ENCODE assay signal across 8 mouse cellular contexts in genomic region chr10:50592355-50593293, GRCm38 (mm10). TPM values are rescaled to one million over a fixed set of nuclear protein-coding genes. Genes with fewer than 3 reads are reported as not detected.
A peak's percentile ranks its signal among the peaks of the same experiment; 100 is the strongest.
DNase-seq lines count a peak whose midpoint lies in the region; ATAC-seq lines count a peak whose summit lies in the region.

Gene Ascc3, plus strand, starts transcription at chr10:50592669.

- no peaks in the 10 kb centered on the region for H3K27me3 ChIP-seq in hindbrain, embryonic 15.5 days

- ATAC-seq in hindbrain, embryonic 15.5 days (ENCODE audit: low FRiP score, low read depth): peak; percentile 100

- H3K36me3 ChIP-seq in hindbrain, embryonic 15.5 days: no peaks in the 10 kb centered on the region

- WGBS in hindbrain, embryonic 15.5 days: under 1% methylated on average over 77 of the region's 79 CpGs

- H3K27ac ChIP-seq in hindbrain, embryonic 15.5 days (replicated peaks): peak within 1 kb of the TSS; percentile 93

- DNase-seq in R1 (ENCODE audit: low read depth, low spot score): peak; percentile 85
- DNase-seq in cerebellum, postnatal 25 days: peak; percentile 96
- peak; percentile 90 to 93 for DNase-seq in frontal cortex, postnatal 36 days (ENCODE audit: low spot score in 2 of 2)
- peak; percentile 86 for DNase-seq in left cerebral cortex, adult 11 months (ENCODE audit: low spot score)
- peak; percentile 94 to 95 for DNase-seq in lung, postnatal 4 days
- peak; percentile 79 for DNase-seq in retina, postnatal 7 days (ENCODE audit: low read depth, low spot score)
- peak; percentile 94 for DNase-seq in urinary bladder, adult 2 months (ENCODE audit: low spot score)

- H3K9ac ChIP-seq in hindbrain, embryonic 15.5 days: peak within 1 kb of the TSS; percentile 87

- H3K9me3 ChIP-seq in hindbrain, embryonic 15.5 days: no peaks in the 10 kb centered on the region

- peak within 1 kb of the TSS; percentile 71 for H3K4me2 ChIP-seq in hindbrain, embryonic 15.5 days

- H3K4me3 ChIP-seq in hindbrain, embryonic 15.5 days: peak within 1 kb of the TSS; percentile 93

- peaks cover 9% of the 10 kb centered on the region for H3K4me1 ChIP-seq in hindbrain, embryonic 15.5 days (replicated peaks)

RNA-seq across cellular contexts. Expression of gene Ascc3, which starts in this region (rescaled TPM):
- polyA plus RNA-seq in hindbrain, embryonic 15.5 days (2015; fragmentation: Nextera tagmentation; extraction: Ambion mirVana): 16.0 and 16.6 TPM in 2 replicates
- polyA plus RNA-seq in urinary bladder, adult 2 months (2012; rRNA removed): 18.9 and 24.7 TPM in 2 replicates

Comparison
In these comparisons a context has a peak if more than half of its experiments do, and no peak if none do; other contexts are left out.
1. Peak in every context shown above with its lines: DNase-seq, ATAC-seq, H3K4me3 ChIP-seq and H3K27ac ChIP-seq.